Mouse (Mus musculus) intestine, postnatal 0 days (tissue): ENCODE measurements around the gene Eif6. TPM values are rescaled to one million over a fixed set of nuclear protein-coding genes. Genes with fewer than 3 reads are reported as not detected.

Source experiments
- ATAC-seq: fragments of 200-750 bp; cut with Nextera tagmentation; 2 replicates; pipeline ENCODE4 v1.8.0; 2017; ENCODE audit warnings: mild to moderate bottlenecking, moderate TSS enrichment, moderate library complexity
- H3K27ac ChIP-seq: fragments of 300-500 bp; sonication (generic); 2 replicates; pipeline ENCODE4 v1.5.1; 2014; ENCODE audit warnings: mild to moderate bottlenecking, low read depth, low read length, moderate library complexity
- H3K27me3 ChIP-seq: fragments of 300-500 bp; sonication (generic); replicated peaks from 2 replicates; pipeline ENCODE4 v1.6.1; 2014; ENCODE audit warnings: low read length, mixed read lengths; ENCODE audit not compliant: control insufficient read depth, insufficient read depth
- H3K36me3 ChIP-seq: fragments of 300-500 bp; sonication (generic); 2 replicates; pipeline ENCODE4 v1.6.1; 2014; ENCODE audit warnings: mild to moderate bottlenecking, moderate library complexity; ENCODE audit not compliant: control insufficient read depth, insufficient read depth
- H3K4me1 ChIP-seq: fragments of 300-500 bp; sonication (generic); replicated peaks from 2 replicates; pipeline ENCODE4 v1.6.1; 2014; ENCODE audit warnings: antibody characterized with exemption, low read length, mixed read lengths; ENCODE audit not compliant: control insufficient read depth, insufficient read depth
- H3K4me2 ChIP-seq: fragments of 300-500 bp; sonication (generic); replicated peaks from 2 replicates; pipeline ENCODE4 v1.6.1; 2014; ENCODE audit warnings: low read depth, mild to moderate bottlenecking, moderate library complexity
- H3K4me3 ChIP-seq: fragments of 300-500 bp; sonication (generic); 2 replicates; pipeline ENCODE4 v1.5.1; 2014; ENCODE audit warnings: low read depth, low read length
- H3K9ac ChIP-seq: fragments of 300-500 bp; sonication (generic); 2 replicates; pipeline ENCODE4 v1.6.1; 2014; ENCODE audit warnings: mild to moderate bottlenecking, low read depth, low read length
- H3K9me3 ChIP-seq: fragments of 300-500 bp; sonication (generic); 2 replicates; pipeline ENCODE4 v1.6.1; 2016; ENCODE audit warnings: mixed run types; ENCODE audit not compliant: control insufficient read depth
- CTCF ChIP-seq: sonication (generic); IDR thresholded peaks from 2 replicates; pipeline ENCODE4 v1.5.1; 2016; ENCODE audit warnings: low read depth, mild to moderate bottlenecking, control low read depth, antibody characterized with exemption, moderate library complexity
- WGBS: fragments of 180-500 bp; shearing (Covaris S2); extraction: QIAGEN DNeasy Blood & Tissue Kit; methylation state at CpG from one replicate; pipeline ENCODE4 v1.1.7; 2014; 5-methylcytosine and 5-hydroxymethylcytosine counted together
- polyA plus RNA-seq: library from polyadenylated mRNA; unstranded; fragments of >200 nt; fragmentation: Nextera tagmentation; extraction: Ambion mirVana; gene quantifications from 2 replicates; pipeline ENCODE4 v1.2.1, GENCODE M21; 2015

The Eif6 gene
- polyA plus RNA-seq, 1 experiment from 2014 or later: 321 TPM

- no peak overlapping the region for H3K4me2 ChIP-seq
- no peak for TF ChIP-seq CTCF
- 57% methylated on average over 10 of the region's 10 CpGs for WGBS
- peaks cover 36% of the 10 kb centered on the region for H3K27me3 ChIP-seq
- H3K9ac ChIP-seq: no peak overlapping the region
- H3K4me3 ChIP-seq: no peak overlapping the region
- ATAC-seq: no peak
- no peak overlapping the region for H3K27ac ChIP-seq
- H3K4me1 ChIP-seq: no peaks in the 10 kb centered on the region
- no peaks in the 10 kb centered on the region for H3K9me3 ChIP-seq
- H3K36me3 ChIP-seq: no peaks in the 10 kb centered on the region
Measured at GRCm38 (mm10) chr2:155776824-155777687, 49.7 kb downstream of the Eif6 start.

- H3K4me2 ChIP-seq: peak overlapping the region; percentile 96
- no peaks in the 10 kb centered on the region for H3K4me1 ChIP-seq
- WGBS: 1% methylated on average over 43 of the region's 44 CpGs
- no peak overlapping the region for H3K27ac ChIP-seq
- no peaks in the 10 kb centered on the region for H3K9me3 ChIP-seq
- no peaks in the 10 kb centered on the region for H3K36me3 ChIP-seq
- peak; percentile 63 for ATAC-seq
- peaks cover 36% of the 10 kb centered on the region for H3K27me3 ChIP-seq
- H3K9ac ChIP-seq: peak overlapping the region; percentile 4; the same call in 1 of the 2 replicates
- H3K4me3 ChIP-seq: peak overlapping the region; percentile 47
- no peak for TF ChIP-seq CTCF
Measured at GRCm38 (mm10) chr2:155775685-155776263, 51.0 kb downstream of the Eif6 start.

GRCm38 (mm10) chr2:155774927-155775684 lies 51.6 kb downstream of the Eif6 start, which contains the start of gene Mmp24:
TSS of gene Mmp24 (plus strand) at chr2:155775342.
- Histone ChIP-seq H3K4me2 (peak within 1 kb of the TSS; percentile 96), H3K9me3 (no peaks in the 10 kb centered on the region), H3K4me3 (peak within 1 kb of the TSS; percentile 47), H3K27me3 (peaks cover 36% of the 10 kb centered on the region), H3K4me1 (no peaks in the 10 kb centered on the region), H3K9ac (peak within 1 kb of the TSS; percentile 4; the same call in 1 of the 2 replicates), H3K27ac (no peak within 1 kb of the TSS), H3K36me3 (no peaks in the 10 kb centered on the region)
- 3% methylated on average over 35 of the region's 100 CpGs for WGBS
- TF ChIP-seq CTCF: no peak
- peak; percentile 43 for ATAC-seq

- Histone ChIP-seq H3K27me3 (peaks cover 36% of the 10 kb centered on the region), H3K36me3 (no peaks in the 10 kb centered on the region), H3K4me2 (no peak overlapping the region), H3K9me3 (no peaks in the 10 kb centered on the region), H3K9ac (no peak overlapping the region), H3K4me3 (no peak overlapping the region; the same call in 1 of the 2 replicates), H3K4me1 (no peaks in the 10 kb centered on the region), H3K27ac (no peak overlapping the region)
- ATAC-seq: no peak
- 53% methylated on average over 11 of the region's 11 CpGs for WGBS
- no peak for TF ChIP-seq CTCF
Measured at GRCm38 (mm10) chr2:155774261-155774926, 52.3 kb downstream of the Eif6 start.

GRCm38 (mm10) chr2:155773664-155774063 lies 53.1 kb downstream of the Eif6 start:
- ATAC-seq: no peak
- WGBS: 61% methylated on average over 4 of the region's 4 CpGs

More at GRCm38 (mm10) chr2:155773664-155774063, 53.1 kb downstream of the Eif6 start:
- Histone ChIP-seq H3K4me2 (no peak overlapping the region), H3K27ac (no peak overlapping the region), H3K36me3 (no peaks in the 10 kb centered on the region), H3K9me3 (no peaks in the 10 kb centered on the region), H3K4me3 (no peak overlapping the region), H3K27me3 (peaks cover 36% of the 10 kb centered on the region), H3K9ac (no peak overlapping the region), H3K4me1 (no peaks in the 10 kb centered on the region)
- TF ChIP-seq CTCF: no peak

Other genes starting within 250 kb of the Eif6 start
- gene Gss, start 234.1 kb downstream of the Eif6 start, polyA plus RNA-seq: 210 and 219 TPM in 2 replicates
- gene Myh7b, start 215.7 kb downstream of the Eif6 start, polyA plus RNA-seq: 2.7 and 2.8 TPM in 2 replicates
- 64.8 and 67.5 TPM in 2 replicates for gene Trpc4ap, start 134.5 kb downstream of the Eif6 start, polyA plus RNA-seq
- 60.0 and 61.6 TPM in 2 replicates for gene Edem2, start 97.5 kb downstream of the Eif6 start, polyA plus RNA-seq
- not detected in 2 replicates for gene Gm17581, start 91.1 kb downstream of the Eif6 start, polyA plus RNA-seq
- gene Procr, start 75.8 kb downstream of the Eif6 start, polyA plus RNA-seq: 8.0 and 8.3 TPM in 2 replicates
- 0.17 and 0.22 TPM in 2 replicates for gene Mmp24, start 51.6 kb downstream of the Eif6 start, polyA plus RNA-seq
- 40.0 and 42.3 TPM in 2 replicates for gene BC029722, start 7.5 kb downstream of the Eif6 start, polyA plus RNA-seq
- gene Fam83c, start 7.9 kb upstream of the Eif6 start, polyA plus RNA-seq: 0.31 and 0.37 TPM in 2 replicates
- 39.5 and 40.4 TPM in 2 replicates for gene Uqcc1, start 103.4 kb upstream of the Eif6 start, polyA plus RNA-seq
- gene Gm15557, start 113.8 kb upstream of the Eif6 start, polyA plus RNA-seq: not detected in 2 replicates
- gene Gdf5, start 118.4 kb upstream of the Eif6 start, polyA plus RNA-seq: 0.26 and 1.0 TPM in 2 replicates
- 4.0 and 5.9 TPM in 2 replicates for gene Cep250, start 129.5 kb upstream of the Eif6 start, polyA plus RNA-seq
- 0.59 and 1.5 TPM in 2 replicates for gene 6430550D23Rik, start 181.1 kb upstream of the Eif6 start, polyA plus RNA-seq
- 227 and 235 TPM in 2 replicates for gene Ergic3, start 181.1 kb upstream of the Eif6 start, polyA plus RNA-seq
- gene Fer1l4, start 226.0 kb upstream of the Eif6 start, polyA plus RNA-seq: 0.10 and 0.18 TPM in 2 replicates
- 0.21 and 0.69 TPM in 2 replicates for gene Spag4, start 238.2 kb upstream of the Eif6 start, polyA plus RNA-seq